Mouse (Mus musculus) frontal cortex, postnatal 10 days (tissue): ENCODE data around the gene Col6a2.

Experiments used
- DNase-seq, 2 experiments: peaks; one replicate each; pipeline ENCODE4 v3.0.0; 2022; ENCODE audit warnings: low spot score in 2 of 2, mixed read lengths in 1 of 2

The Col6a2 gene

GRCm38 (mm10) chr10:76636026-76636425 lies 12.6 kb upstream of the Col6a2 start:
- no peak for DNase-seq

- no peak for DNase-seq
Observed at GRCm38 (mm10) chr10:76634584-76634983, 11.2 kb upstream of the Col6a2 start.

GRCm38 (mm10) chr10:76634094-76634571 lies 10.7 kb upstream of the Col6a2 start:
- DNase-seq: no peak

GRCm38 (mm10) chr10:76632630-76633029 lies 9.2 kb upstream of the Col6a2 start:
- DNase-seq: no peak

- DNase-seq: no peak
Observed at GRCm38 (mm10) chr10:76630657-76631056, 7.2 kb upstream of the Col6a2 start.

GRCm38 (mm10) chr10:76627714-76628113 lies 4.3 kb upstream of the Col6a2 start:
- no peak for DNase-seq

GRCm38 (mm10) chr10:76624903-76625302 lies 1.5 kb upstream of the Col6a2 start:
- no peak for DNase-seq

GRCm38 (mm10) chr10:76623734-76624133 lies 304 bp upstream of the Col6a2 start:
- DNase-seq: no peak

GRCm38 (mm10) chr10:76622411-76622810 lies 1.0 kb downstream of the Col6a2 start:
- no peak for DNase-seq

GRCm38 (mm10) chr10:76612473-76612872 lies 11.0 kb downstream of the Col6a2 start:
- DNase-seq: no peak

- no peak for DNase-seq
Observed at GRCm38 (mm10) chr10:76602690-76603089, 20.7 kb downstream of the Col6a2 start.

- no peak for DNase-seq
Observed at GRCm38 (mm10) chr10:76596338-76596737, 27.1 kb downstream of the Col6a2 start.

GRCm38 (mm10) chr10:76590197-76590596 lies 33.2 kb downstream of the Col6a2 start:
- no peak for DNase-seq

- no peak for DNase-seq
Observed at GRCm38 (mm10) chr10:76586190-76586589, 37.2 kb downstream of the Col6a2 start.

- no peak for DNase-seq
Observed at GRCm38 (mm10) chr10:76584138-76584537, 39.3 kb downstream of the Col6a2 start.

GRCm38 (mm10) chr10:76576920-76577319 lies 46.5 kb downstream of the Col6a2 start:
- no peak for DNase-seq

GRCm38 (mm10) chr10:76575374-76575773 lies 48.1 kb downstream of the Col6a2 start, which contains the start of gene Ftcd:
Gene Ftcd (plus strand): TSS chr10:76575648.
- DNase-seq: no peak

GRCm38 (mm10) chr10:76572151-76572550 lies 51.3 kb downstream of the Col6a2 start:
- no peak for DNase-seq

- no peak for DNase-seq
Observed at GRCm38 (mm10) chr10:76571070-76571469, 52.4 kb downstream of the Col6a2 start.

GRCm38 (mm10) chr10:76569996-76570685 lies 53.3 kb downstream of the Col6a2 start:
- no peak for DNase-seq

GRCm38 (mm10) chr10:76561972-76562371 lies 61.5 kb downstream of the Col6a2 start, which contains the start of gene Spatc1l:
Gene Spatc1l (plus strand): TSS chr10:76562272.
- no peak for DNase-seq

- no peak for DNase-seq
Observed at GRCm38 (mm10) chr10:76554061-76554460, 69.4 kb downstream of the Col6a2 start.

GRCm38 (mm10) chr10:76551556-76551955 lies 71.9 kb downstream of the Col6a2 start:
- no peak for DNase-seq

- no peak for DNase-seq
Observed at GRCm38 (mm10) chr10:76550458-76550857, 73.0 kb downstream of the Col6a2 start.
